Mouse (Mus musculus): ENCODE measurements around the gene Cstf3.
"Not testable (repeated sequence)": the region's sequence is repeated elsewhere in the genome, so short reads cannot be mapped to it uniquely, and the experiment has no call there.

Cstf3 gene

DNA sequence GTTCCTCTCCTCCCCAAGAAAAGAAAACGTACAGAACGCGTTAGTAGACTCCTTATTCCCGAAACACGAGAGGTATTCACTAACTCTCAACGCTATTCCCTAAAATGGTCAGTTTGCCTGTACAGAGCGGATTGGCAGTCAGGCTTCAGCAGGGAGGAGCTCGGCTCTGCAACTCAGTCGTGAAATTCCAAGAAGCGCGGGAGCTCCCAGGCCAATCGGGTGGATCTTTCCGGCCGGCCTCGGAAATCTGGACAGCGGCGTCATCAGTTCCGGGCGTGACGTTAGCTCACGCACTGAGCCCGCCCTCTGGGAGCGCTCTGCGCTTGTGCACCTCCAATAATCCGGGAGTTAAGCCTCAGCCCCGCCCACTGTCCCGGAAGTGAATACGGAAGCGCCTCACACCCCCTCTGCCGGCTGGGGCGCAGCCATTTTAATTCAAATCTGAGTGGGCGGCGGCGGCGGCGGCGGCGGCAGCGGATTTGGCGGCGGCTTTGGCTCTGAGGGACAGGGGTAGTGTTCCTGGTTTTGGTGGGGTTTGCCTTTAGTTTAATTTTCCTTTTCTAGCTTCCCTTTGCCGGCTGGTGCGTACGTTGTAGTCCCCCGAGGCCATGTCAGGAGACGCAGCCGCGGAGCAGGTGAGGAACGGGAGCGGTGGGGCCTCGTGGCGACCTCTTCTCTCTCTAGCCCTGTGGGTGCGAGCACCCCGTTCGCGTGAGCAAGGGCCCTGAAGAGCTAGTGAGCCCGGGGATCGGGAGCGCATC, at the start of gene Cstf3:
Cstf3 (plus strand) TSS at position 456 of the 761 bp plus-strand sequence.
- peak; percentile 92 to 99 for DNase-seq (ENCODE audit: low spot score in 2 of 2)

DNA sequence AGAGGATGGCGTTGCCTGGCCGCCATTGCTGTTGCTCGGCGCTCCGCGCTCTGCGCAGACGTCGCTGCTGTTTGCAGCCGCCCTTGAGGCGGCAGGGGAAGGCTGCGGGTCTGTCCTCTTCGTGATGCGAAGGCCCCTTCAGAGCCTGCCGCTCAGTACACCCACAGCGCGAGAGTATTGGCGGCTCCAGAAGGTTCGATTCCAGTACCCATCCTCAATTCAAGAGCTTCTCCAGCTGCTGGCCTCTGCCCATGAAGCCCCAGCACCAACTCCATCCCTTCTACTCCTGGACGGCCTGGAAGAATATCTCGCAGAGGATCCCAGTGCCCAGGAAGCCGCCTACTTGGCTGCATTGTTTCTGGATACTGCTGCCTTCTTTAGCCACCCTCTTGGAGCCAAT, 33.6 kb upstream of the Cstf3 start:
- DNase-seq (ENCODE audit: low spot score in 2 of 2), result not testable (repeated sequence)

DNA sequence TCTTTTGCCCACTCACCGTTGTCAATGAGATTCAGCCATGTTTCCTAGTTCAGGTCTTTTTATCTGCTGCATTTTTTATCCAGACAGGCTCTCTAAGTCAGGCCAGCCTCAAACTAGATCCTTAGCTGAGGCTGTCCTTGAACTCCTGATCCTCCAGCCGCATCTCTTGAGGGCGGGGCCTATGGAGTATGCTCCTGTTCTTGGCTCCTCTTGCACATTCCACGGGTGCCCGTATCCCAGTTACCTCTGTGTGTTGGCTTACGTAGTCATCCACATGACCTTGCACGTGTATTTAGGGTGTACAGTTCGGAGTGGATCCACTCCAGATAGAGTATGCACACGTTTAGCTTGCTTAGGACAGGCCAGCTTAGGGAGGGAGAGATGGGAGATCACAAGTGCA, 32.6 kb upstream of the Cstf3 start:
- DNase-seq (ENCODE audit: low spot score in 2 of 2), result no peak

DNA sequence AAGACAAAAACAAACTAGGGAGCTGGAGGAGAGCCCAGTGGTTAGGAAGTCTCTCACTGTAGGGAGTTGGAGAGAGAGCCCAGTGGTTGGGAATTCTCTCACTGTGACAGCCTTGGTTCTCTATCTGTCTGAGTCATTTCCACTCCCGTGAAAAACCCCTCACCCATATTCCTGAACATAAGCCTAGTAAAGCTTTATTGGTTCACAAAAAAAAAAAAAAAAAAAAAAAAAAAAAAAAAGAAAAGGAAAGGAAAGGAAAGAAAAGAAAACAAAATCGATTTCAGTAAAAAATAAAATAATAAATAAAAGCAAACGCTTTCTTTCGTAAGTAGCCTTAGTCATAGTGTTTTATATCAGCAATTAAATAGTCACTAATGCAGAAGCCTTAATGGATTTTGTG, 32.0 kb upstream of the Cstf3 start:
- no peak for DNase-seq (ENCODE audit: low spot score in 2 of 2)

DNA sequence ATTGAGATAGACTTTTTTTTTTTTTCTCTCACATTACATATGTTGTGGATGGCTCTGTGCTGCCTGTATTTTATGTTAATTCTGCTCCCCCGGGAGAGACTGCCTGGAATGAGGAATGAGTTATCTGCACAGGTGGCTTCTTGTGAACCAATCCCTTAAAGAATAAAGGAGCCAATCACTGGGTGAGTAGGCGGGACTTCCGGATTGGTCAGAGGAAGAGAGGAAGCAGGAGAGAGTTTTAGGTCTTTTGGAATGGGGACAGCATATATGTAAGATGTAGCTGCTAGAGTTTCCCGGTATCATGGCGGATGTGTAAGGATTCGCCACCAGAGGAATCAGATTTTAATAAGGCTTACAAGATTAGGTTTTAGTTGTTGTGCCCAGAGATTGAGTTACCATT, 31.4 kb upstream of the Cstf3 start:
- DNase-seq (ENCODE audit: low spot score in 2 of 2), result no peak

DNA sequence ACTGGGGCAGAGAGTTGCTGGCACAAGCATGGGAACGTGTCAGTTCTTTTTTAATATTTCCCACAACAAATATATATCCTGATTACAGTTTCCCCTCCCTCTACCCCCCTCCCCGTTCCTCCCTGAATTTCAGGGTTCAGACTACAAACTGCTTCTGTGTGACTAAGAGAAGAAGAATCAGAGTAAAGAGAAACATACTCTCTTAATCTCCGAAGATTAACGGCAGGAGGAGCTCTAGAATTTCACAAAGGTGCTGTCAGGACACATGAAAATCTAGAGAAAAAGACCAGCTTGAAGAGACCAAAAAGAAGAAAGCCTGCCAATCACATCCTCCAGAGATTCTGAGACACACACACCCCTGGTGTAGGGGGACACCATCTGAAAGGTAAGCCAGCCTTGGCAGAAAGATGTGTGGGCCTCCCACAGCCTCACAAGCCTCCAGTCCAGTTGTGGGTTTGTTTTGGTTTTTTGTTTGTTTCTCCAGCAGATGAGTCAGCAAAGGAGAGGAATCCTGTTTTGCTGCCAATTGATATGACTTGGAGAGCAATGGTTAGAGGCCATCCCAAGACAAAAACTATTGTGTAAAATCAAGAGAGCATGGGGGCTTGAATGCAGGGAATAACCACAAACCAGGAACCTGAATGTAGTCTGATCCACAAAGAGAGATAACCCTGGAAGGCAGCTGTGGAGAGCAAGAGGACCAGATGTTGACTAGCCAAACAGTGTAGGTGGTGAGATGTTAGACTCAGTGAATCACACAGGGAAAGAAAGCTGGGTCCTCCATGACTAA, 30.5 kb upstream of the Cstf3 start:
- no peak for DNase-seq (ENCODE audit: low spot score in 2 of 2)

DNA sequence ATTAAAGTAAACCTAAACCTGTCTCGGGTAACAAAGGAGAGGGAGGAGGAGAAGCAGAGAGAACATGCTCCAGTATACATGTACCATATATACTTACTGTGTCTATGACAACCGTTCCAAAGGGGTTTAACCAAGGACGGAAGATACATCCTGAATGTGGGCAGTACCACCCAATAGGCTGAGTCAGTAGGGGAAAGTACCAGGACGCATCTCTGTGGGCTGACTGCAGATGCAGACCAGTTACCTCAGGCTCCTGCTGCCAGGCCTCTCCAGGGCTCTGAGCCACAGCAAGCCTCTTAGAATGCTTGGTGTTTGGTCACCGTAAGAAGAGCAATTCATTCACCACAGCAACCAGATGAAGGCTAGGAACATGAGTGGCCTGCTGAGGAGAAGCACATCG, 28.9 kb upstream of the Cstf3 start:
- no peak for DNase-seq (ENCODE audit: low spot score in 2 of 2)

DNA sequence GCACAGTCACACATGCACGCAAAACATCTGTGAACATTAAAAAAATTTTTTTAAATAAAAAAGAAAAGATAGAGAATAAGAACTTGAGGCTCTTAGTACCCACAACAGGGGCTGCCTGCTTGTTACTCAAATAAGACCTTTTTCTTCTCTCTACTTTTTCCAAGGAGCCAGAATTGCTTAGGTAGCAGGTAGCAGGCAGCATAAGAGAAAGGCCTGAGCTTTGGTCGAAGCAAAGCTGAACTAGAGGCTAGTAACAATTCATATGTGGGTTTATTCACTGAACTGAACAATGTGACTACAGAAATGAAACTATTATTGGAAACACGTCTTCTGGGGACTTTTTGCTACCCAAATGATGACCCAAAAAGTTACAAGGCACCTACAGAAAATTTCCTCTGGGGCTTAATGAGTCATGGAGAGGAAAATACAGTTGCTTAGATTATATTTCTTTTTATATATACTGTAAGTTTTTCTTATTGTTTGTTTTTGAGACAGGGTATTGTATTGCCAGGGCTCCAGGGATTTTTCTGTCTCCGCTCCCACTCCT, 28.3 kb upstream of the Cstf3 start:
- DNase-seq (ENCODE audit: low spot score in 2 of 2), result no peak

DNA sequence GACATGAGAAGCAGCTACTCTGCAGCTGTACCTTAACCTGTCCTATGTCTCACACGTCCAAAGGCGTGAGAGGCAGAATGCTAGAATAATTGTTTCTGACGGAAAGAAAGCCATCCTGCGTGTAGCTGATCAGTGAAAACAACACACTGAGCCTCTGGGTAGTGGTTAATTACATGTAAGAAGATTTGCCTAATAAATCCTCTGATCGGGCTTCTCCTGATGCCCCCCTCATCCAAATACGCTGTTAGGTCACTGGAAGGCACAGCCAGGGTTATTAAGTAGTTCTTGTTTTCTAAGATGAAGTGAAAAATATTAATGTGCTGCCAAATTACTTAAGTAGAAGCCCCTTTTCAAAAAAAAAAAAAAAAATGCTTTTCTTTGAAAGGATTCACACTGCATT, 18.3 kb upstream of the Cstf3 start:
- DNase-seq (ENCODE audit: low spot score in 2 of 2), result no peak

DNA sequence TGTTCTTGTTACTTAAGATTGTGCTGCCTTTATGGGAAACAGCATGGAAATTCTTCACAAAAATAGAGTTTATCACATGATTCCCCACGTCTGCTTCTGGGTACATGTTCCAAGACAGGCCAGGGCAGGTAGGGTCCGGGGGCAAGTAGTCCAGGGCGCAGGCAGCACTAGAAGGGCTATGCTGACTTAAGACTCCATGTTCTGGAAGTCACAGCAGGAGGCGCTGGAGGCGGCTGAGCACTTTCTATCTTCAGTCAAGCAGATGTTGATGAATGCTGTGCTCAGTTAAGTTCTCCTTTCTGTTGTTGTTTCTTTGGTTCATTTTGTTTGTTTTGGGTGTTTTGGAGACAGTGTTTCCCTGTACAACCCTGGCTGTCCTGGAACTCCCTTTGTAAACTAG, 14.1 kb upstream of the Cstf3 start:
- DNase-seq (ENCODE audit: low spot score in 2 of 2), result no peak

DNA sequence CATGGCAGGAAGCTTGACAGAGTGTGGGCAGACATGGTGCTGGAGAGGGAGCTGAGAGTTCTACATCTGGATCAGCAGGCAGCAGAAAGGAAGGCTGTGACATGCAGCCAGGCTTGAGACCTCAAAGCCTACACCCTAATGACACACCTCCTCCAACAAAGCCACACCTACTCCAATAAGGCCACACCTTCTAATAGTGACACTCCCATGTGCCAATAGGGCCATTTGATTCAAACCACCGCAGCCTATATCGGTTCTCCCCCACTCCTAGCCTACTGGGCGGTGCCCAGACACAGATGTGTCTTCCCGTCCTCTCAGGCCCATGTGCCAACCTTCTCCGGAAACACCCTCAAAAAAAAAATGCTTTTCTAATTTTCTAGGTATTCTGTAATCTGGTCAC, 12.3 kb upstream of the Cstf3 start:
- no peak for DNase-seq (ENCODE audit: low spot score in 2 of 2)

DNA sequence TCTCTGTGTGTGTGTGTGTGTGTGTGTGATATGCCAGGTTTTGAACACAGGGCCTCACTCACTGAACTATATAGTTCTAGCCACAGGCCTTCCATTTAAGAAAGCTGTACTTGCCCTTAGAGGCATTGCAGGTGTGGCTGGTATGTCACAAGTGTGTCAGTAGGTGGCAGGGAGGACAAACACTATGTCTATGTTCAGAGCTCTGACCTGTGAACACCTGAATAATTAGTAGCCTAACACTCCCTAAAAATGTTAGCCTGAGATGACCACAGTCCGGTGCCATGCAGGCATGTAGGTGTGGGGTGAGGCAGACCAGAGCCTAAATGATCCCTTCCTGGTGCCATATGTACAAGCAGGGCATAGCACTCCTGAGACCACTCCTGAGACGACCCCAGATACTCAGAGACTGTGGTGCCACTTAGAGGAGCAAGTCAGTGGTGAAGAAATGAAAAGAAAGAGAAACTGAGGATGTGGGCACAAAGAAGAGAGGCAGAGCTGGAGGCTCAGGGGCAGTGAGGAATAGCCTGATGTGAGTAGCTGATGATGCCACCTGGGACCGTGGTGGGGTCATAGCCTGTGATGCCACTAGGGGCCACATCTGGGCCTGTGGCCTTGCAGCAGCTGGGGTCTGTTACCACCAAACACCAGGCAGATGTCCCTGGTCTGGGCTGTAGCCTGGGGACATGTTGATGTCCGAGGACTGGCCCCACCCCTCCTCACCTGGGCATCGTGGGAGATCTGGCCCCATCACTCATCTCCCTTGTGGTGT, 11.3 kb upstream of the Cstf3 start:
- no peak for DNase-seq (ENCODE audit: low spot score in 2 of 2)

DNA sequence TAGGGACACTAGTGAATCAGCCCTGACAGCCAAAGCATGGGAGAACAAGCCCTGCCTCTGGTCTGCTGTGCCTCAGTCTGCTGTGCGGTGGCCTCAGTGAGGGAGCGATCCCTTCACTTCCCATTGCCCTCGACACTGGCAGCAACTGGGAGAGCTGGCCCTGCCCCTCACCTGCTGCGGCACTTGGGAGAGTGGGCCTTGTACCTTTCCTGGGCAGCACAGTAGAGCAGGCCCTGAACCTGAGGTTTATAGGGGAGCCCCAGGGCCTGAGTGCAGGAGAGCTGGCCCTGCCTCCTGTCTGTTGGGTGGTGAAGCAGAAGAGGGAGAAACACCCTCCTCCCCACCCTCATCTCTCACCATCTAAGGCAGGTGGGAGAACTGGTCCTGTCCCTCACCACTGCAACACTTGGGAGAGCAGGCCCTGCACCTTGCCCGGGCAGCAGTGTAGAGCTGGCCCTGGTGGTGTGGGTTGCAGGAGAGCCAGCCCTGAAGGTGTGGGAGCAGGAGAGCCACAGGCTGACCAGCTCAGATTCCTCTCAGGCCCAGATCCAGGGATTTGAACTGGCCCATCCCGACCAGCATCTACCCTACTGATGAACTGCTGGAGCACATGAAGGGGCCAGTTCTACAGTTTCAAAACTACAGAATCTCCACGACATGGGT, 10.4 kb upstream of the Cstf3 start:
- DNase-seq (ENCODE audit: low spot score in 2 of 2), result no peak

DNA sequence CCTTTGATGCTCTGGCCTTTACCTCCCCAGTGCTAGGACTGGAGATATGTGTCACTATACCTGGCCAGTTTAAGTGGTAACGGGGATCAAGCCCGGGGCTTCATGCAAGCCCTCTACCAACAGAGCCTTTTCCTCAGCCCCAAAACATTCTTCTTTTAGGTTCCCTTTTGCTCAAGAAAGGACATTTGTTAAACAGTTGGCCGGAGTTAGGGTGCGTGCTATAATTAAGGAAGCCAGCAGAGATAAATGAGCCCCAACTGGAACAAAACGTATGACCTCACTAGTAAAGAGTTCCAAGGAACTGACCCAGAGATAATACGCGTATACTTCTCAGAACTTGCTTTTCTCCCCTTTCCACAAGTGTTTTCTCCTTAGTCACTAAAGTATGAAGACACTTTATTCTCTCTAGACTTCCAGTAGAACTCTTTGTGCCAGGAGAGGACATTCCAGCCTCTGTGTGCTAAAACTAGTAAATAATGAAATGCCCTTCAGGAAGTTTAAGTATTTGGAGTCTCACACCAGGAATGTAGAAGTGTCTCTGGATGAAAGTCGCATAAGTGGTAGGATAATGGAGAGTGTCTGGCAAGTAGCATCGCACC, 8.9 kb upstream of the Cstf3 start:
- DNase-seq (ENCODE audit: low spot score in 2 of 2), result no peak

DNA sequence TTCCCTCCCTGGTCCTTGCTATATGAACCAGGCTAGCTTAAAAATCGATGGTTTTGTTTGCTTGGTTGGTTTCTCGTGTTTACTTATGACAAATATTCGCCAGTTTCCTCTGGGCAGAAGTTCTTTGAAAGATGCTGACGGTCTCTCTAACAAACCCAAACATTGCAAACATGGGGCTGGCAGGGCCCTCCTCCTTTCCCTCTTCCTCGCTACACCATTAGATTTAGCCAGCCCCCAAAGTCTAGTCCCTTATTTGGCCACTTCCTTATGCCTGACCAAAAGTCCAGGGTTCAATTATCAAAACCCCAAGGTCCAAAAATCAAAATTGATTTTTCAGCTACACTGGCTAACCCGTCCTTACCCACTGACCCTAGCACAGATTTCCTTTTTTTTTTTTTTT, 7.3 kb upstream of the Cstf3 start:
- DNase-seq (ENCODE audit: low spot score in 2 of 2), result no peak

DNA sequence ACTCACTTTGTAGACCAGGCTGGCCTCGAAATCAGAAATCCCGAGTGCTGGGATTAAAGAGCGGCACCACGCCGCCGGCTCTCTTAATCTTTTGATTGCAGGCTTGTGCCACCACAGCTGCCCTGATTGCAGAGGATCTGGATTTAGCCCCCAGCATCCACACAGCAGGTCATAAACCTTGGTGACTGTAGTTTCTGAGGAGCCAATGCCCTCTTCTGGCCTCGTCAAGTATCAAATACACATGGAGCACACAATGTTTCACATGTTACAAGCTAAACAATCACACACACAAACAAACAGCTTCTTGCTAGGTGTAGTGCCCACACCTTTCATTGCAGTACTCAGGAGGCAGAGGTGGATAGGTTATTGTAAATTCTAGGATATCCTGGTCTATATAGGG, 6.1 kb upstream of the Cstf3 start:
- no peak for DNase-seq (ENCODE audit: low spot score in 2 of 2)

DNA sequence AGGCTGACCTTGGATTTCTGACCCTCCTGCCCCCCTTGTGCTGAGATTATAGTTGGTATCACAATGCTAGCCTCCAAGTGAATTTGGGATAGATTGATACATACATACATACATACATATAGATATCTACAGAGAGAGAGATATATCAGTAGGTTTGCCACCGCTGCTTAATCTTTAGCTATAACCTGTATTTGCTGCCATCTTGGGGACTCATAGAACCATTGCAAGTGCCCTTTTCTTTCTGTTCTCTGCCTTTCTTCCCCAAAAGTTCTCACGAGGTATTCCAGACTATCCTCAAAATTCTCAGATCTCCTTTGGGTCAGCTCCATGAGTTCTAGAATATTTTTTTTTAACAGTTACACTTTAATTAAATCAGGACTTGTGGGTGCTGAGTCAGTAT, 4.7 kb upstream of the Cstf3 start:
- no peak for DNase-seq (ENCODE audit: low spot score in 2 of 2)

DNA sequence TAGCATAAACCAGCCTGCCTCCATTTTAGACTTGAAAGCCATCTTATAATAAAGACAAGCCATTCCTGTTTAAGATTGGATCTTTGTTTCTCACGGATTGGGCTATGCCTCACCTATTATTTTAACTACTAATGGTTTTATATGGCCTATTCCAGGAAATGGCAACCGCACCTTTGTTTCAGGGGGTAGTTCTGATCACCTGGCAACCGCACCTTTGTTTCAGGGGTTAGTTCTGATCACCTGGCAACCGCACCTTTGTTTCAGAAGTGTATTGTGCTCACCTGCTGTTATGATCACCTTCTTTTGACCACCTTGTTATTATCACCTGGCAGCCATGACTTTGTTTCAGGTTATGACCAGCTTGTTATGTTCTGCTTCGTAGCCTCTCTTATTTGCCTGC, 1.8 kb upstream of the Cstf3 start:
- no peak for DNase-seq (ENCODE audit: low spot score in 2 of 2)

DNA sequence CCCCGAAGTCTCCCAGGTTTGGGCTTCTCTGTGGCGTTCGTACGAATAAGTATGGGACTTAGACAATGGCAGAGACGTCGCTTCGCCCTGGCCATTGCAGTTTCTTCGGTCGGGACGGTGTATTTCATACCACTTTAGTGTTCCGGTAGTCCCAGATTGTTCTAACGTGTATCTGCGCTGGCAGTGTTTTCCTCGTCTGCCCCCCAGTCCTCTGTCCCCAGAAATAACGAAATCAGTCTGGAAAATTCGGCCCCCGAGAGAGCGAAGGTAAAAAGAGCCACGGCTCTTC, 450 bp downstream of the Cstf3 start:
- no peak for DNase-seq (ENCODE audit: low spot score in 2 of 2)

DNA sequence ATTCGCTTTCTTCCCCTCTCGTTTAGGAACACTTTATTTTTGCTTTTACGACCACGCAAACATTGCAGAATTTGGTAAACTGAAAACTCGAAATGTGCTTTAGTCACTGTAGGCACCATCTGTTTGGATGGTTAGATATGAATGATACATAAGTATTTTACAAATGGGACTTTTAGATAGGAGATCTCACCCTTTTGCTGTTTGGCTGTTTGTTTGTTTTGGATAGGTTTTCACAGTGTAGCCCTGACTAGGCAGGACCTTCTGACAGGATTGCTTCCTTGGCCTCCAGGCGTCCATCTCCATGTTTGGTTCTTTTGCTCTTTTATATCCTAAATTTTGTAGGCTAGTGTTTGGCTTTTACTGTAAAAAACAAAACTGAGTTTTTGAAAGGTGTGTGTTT, 818 bp downstream of the Cstf3 start:
- no peak for DNase-seq (ENCODE audit: low spot score in 2 of 2)

DNA sequence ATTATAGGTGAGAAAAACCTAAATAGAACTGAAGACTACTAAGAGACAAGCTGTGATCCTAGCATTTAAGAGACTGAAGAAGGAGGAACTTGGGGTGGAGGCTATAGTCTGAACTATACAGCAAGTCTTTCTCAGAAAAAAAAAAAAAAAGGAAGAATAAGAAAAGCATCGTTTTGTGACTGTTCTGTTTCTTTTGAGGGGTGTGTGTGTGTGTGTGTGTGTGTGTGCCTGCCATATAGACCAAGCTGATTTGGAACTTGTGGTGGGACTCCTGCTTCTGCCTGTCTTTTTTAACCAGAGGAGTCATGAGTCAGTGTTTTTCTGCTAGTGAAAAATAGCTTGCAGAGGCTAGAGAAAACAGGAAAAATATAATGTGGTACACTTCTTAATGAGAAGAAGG, 4.7 kb downstream of the Cstf3 start:
- no peak for DNase-seq (ENCODE audit: low spot score in 2 of 2)

DNA sequence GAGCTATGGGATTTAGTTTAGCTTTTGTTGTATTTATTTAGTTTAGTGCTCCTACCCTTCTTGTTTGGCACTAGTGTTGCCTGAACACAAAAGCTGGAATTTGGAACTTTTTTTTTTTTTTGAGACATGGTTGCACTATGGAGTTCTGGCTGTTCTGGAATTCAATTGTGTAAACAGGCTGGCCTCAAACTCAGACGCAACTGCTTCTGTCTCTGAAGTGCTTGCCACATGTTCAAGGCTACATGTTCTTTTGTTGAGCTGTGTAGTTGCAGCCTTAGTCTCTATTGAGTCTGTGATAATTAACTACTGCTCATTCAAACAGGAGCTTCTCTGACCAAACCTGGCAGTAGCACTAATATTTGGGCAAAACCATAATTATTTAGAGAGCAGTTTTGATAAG, 13.1 kb downstream of the Cstf3 start:
- DNase-seq (ENCODE audit: low spot score in 2 of 2), result no peak
